In genomic region chr10:83184480-83185069, GRCm38 (mm10) we compare ENCODE assay signal across 8 mouse cellular contexts.
A peak's percentile ranks its signal among the peaks of the same experiment; 100 is the strongest.
DNase-seq lines count a peak whose midpoint lies in the region; ATAC-seq lines count a peak whose summit lies in the region.

No protein-coding gene starts in this region.

- no peaks in the 10 kb centered on the region for H3K27me3 ChIP-seq in megakaryocyte, embryonic 14.5 days (replicated peaks)

- H3K9me3 ChIP-seq in megakaryocyte, embryonic 14.5 days = peaks cover 4% of the 10 kb centered on the region

- peak; percentile 47 for DNase-seq in layer of hippocampus, adult 11-12 months (ENCODE audit: low spot score)
- DNase-seq in layer of hippocampus, adult 9-10 months (ENCODE audit: low spot score) = no peak
- peak; percentile 48 to 53 for DNase-seq in cerebellum, postnatal 36 days
- peak; percentile 51 for DNase-seq in kidney, adult 9 months
- DNase-seq in embryo, embryonic 9.5 days (ENCODE audit: extremely low spot score) = no peak
- no peak for DNase-seq in urinary bladder, postnatal 4 days (ENCODE audit: low spot score in 2 of 2)

- H3K36me3 ChIP-seq in megakaryocyte, embryonic 14.5 days (replicated peaks; ENCODE audit: low read length) = peaks cover 20% of the 10 kb centered on the region

- ATAC-seq in activated CD4-positive, CD25-positive, alpha-beta regulatory T cell, adult 4 months = peak; percentile 24

- H3K4me3 ChIP-seq in megakaryocyte, embryonic 14.5 days (replicated peaks) = peak overlapping the region; percentile 88

- H3K4me1 ChIP-seq in megakaryocyte, embryonic 14.5 days = peaks cover 90% of the 10 kb centered on the region

Comparison
In these comparisons a context has a peak if more than half of its experiments do, and no peak if none do; other contexts are left out.
1. DNase-seq: peak in layer of hippocampus, adult 11-12 months (single experiment), cerebellum, postnatal 36 days (2 of 2) and kidney, adult 9 months (single experiment); none in layer of hippocampus, adult 9-10 months (single experiment), embryo, embryonic 9.5 days (single experiment) and urinary bladder, postnatal 4 days (0 of 2).